Mouse (Mus musculus) CH12.LX (cell line): Measurements from ENCODE around the gene Fgf23.

Source experiments
- CTCF ChIP-seq, 2 experiments: IDR thresholded peaks in 1 of 2; conservative IDR thresholded peaks in 1 of 2; 2 replicates each; pipeline ENCODE4 v1.5.1; 2011 to 2012; ENCODE audit warnings: low read depth in 2 of 2, low read length in 2 of 2, improper control_type of control experiment in 1 of 2, inconsistent platforms in 1 of 2, mild to moderate bottlenecking in 1 of 2, moderate library complexity in 1 of 2
- ELF1 ChIP-seq: IDR thresholded peaks from 2 replicates; pipeline ENCODE4 v1.6.1; 2014; ENCODE audit warnings: low read depth, mild to moderate bottlenecking, inconsistent platforms, low read length, improper control_type of control experiment
- EP300 ChIP-seq: IDR thresholded peaks from 2 replicates; pipeline ENCODE4 v1.6.1; 2011; ENCODE audit warnings: low read length, improper control_type of control experiment
- MEF2A ChIP-seq: IDR thresholded peaks from 2 replicates; pipeline ENCODE4 v1.6.1; 2014; ENCODE audit warnings: low read depth, mild to moderate bottlenecking, inconsistent platforms, low read length, improper control_type of control experiment, borderline replicate concordance
- MXI1 ChIP-seq: IDR thresholded peaks from 2 replicates; pipeline ENCODE4 v1.6.1; 2011; ENCODE audit warnings: mild to moderate bottlenecking, low read depth, low read length, improper control_type of control experiment
- POLR2A ChIP-seq: IDR thresholded peaks from 2 replicates; pipeline ENCODE4 v1.6.1; 2011; ENCODE audit warnings: low read depth, mild to moderate bottlenecking, improper control_type of control experiment, low read length
- RAD21 ChIP-seq: IDR thresholded peaks from 2 replicates; pipeline ENCODE4 v1.6.1; 2011; ENCODE audit warnings: low read depth, mild to moderate bottlenecking, low read length, improper control_type of control experiment, moderate library complexity
- SMC3 ChIP-seq: IDR thresholded peaks from 2 replicates; pipeline ENCODE4 v1.6.1; 2011; ENCODE audit warnings: low read depth, low read length, improper control_type of control experiment
- TCF12 ChIP-seq: IDR thresholded peaks from 2 replicates; pipeline ENCODE4 v1.6.1; 2014; ENCODE audit warnings: low read depth, mild to moderate bottlenecking, inconsistent platforms, low read length, improper control_type of control experiment
- UBTF ChIP-seq: IDR thresholded peaks from 2 replicates; pipeline ENCODE4 v1.6.1; 2012; ENCODE audit warnings: low read depth, mild to moderate bottlenecking, inconsistent platforms, low read length, improper control_type of control experiment, moderate library complexity
- USF2 ChIP-seq: conservative IDR thresholded peaks from 2 replicates; pipeline ENCODE4 v1.6.1; 2011; ENCODE audit warnings: low read depth, low read length, improper control_type of control experiment
- ZNF384 ChIP-seq: IDR thresholded peaks from 2 replicates; pipeline ENCODE4 v1.6.1; 2012; ENCODE audit warnings: low read depth, low read length, improper control_type of control experiment, inconsistent platforms

GRCm38 (mm10) chr6:127063915-127064314, 8.8 kb upstream of the Fgf23 start:
- TF ChIP-seq CTCF (conservative IDR thresholded peaks at IDR 0.05 in 1 of 2, IDR thresholded peaks at IDR 0.05 in 1 of 2; ENCODE audit: low read depth in 2 of 2, low read length in 2 of 2) (no peak), MXI1 (no peak), EP300 (no peak), POLR2A (no peak), TCF12 (no peak), SMC3 (no peak), USF2 (no peak), MEF2A (no peak), ZNF384 (no peak), RAD21 (no peak), UBTF (no peak), ELF1 (no peak)
